15 mouse cellular contexts compared by ENCODE assay signal in genomic region chr11:61744460-61744859, GRCm38 (mm10). TPM values are rescaled to one million over a fixed set of nuclear protein-coding genes. Genes with fewer than 3 reads are reported as not detected.
DNase-seq lines count a peak whose midpoint lies in the region; ATAC-seq and TF ChIP-seq lines count a peak whose summit lies in the region.
"Had no signal": no experiment of that assay in that cellular context is flagged by ENCODE, and none has a peak within 500 bp of the region (broad histone marks: within the 10 kb centered on the region; RNA-seq: fewer than 3 reads in every experiment).

No protein-coding gene starts in this region.

- no peak overlapping the region for H3K27ac ChIP-seq in forebrain, postnatal 0 days (ENCODE audit: low read depth, low read length)
- H3K27ac ChIP-seq in forebrain, embryonic 13.5 days, result no peak overlapping the region
- no peak overlapping the region for H3K27ac ChIP-seq in liver, embryonic 14.5 days
- H3K27ac ChIP-seq in liver, embryonic 12.5 days, result no peak overlapping the region
- H3K27ac ChIP-seq in CH12.LX (ENCODE audit: insufficient read depth, low read depth), result no peak overlapping the region
- no peak overlapping the region for H3K27ac ChIP-seq in forebrain, embryonic 14.5 days (ENCODE audit: low read depth, low read length)
- H3K27ac ChIP-seq: embryonic facial prominence, embryonic 15.5 days had no signal

- no peak overlapping the region for H3K9ac ChIP-seq in forebrain, postnatal 0 days
- no peak overlapping the region for H3K9ac ChIP-seq in forebrain, embryonic 13.5 days
- H3K9ac ChIP-seq in liver, embryonic 14.5 days (replicated peaks), result no peak overlapping the region
- no peak overlapping the region for H3K9ac ChIP-seq in liver, embryonic 12.5 days
- no peak overlapping the region for H3K9ac ChIP-seq in CH12.LX (ENCODE audit: insufficient read depth, low read depth)
- no peak overlapping the region for H3K9ac ChIP-seq in forebrain, embryonic 14.5 days (ENCODE audit: low read length)
- H3K9ac ChIP-seq: embryonic facial prominence, embryonic 15.5 days had no signal

- TF ChIP-seq RAD21 in CH12.LX (IDR thresholded peaks at IDR 0.05; ENCODE audit: low read depth, low read length), result no peak; the same call in 1 of the 2 replicates

- H3K36me3 ChIP-seq in forebrain, postnatal 0 days (ENCODE audit: insufficient read depth), result peaks cover 35% of the 10 kb centered on the region
- H3K36me3 ChIP-seq in forebrain, embryonic 13.5 days (ENCODE audit: poor library complexity, severe bottlenecking), result peaks cover 87% of the 10 kb centered on the region
- no peaks in the 10 kb centered on the region; the same call in 1 of the 2 replicates for H3K36me3 ChIP-seq in liver, embryonic 14.5 days (replicated peaks; ENCODE audit: control insufficient read depth, insufficient read depth, low read depth)
- H3K36me3 ChIP-seq in liver, embryonic 12.5 days, result peaks cover 70% of the 10 kb centered on the region
- H3K36me3 ChIP-seq in CH12.LX (replicated peaks in 1 of 2; ENCODE audit: control insufficient read depth in 1 of 2, insufficient read depth in 1 of 2, low read length in 1 of 2), result peaks cover 64 to 90% of the 10 kb centered on the region in 2 experiments
- peaks cover 73% of the 10 kb centered on the region for H3K36me3 ChIP-seq in forebrain, embryonic 14.5 days (ENCODE audit: control insufficient read depth, insufficient read depth, low read length)

- no peak overlapping the region for H3K4me3 ChIP-seq in forebrain, postnatal 0 days (ENCODE audit: low read depth, low read length)
- no peak overlapping the region for H3K4me3 ChIP-seq in forebrain, embryonic 13.5 days
- H3K4me3 ChIP-seq in liver, embryonic 14.5 days (ENCODE audit: insufficient read depth in 1 of 2, low read depth in 2 of 2, low read length in 2 of 2), result no peak overlapping the region
- no peak overlapping the region for H3K4me3 ChIP-seq in liver, embryonic 12.5 days
- H3K4me3 ChIP-seq in CH12.LX (replicated peaks in 1 of 3; ENCODE audit: low read depth in 2 of 3, low read length in 2 of 3, poor library complexity in 1 of 3), result no peak overlapping the region
- no peak overlapping the region for H3K4me3 ChIP-seq in forebrain, embryonic 14.5 days (ENCODE audit: low read depth, low read length)
- H3K4me3 ChIP-seq: embryonic facial prominence, embryonic 15.5 days had no signal

- TF ChIP-seq EP300 in liver, embryonic 14.5 days (IDR thresholded peaks at IDR 0.05; ENCODE audit: low read depth), result no peak
- TF ChIP-seq EP300 in CH12.LX (IDR thresholded peaks at IDR 0.05; ENCODE audit: low read length), result no peak

- no peak for DNase-seq in forebrain, postnatal 0 days
- no peak for DNase-seq in liver, embryonic 14.5 days (ENCODE audit: low read depth in 3 of 3, low spot score in 3 of 3)
- DNase-seq in CH12.LX (ENCODE audit: extremely low read depth), result no peak
- peak; percentile 36 for DNase-seq in embryo, embryonic 11 days
- no peak for DNase-seq in adrenal gland, postnatal 10 days
- DNase-seq in forebrain, embryonic 14.5 days (ENCODE audit: low spot score), result no peak
- DNase-seq: cerebellum, adult 9-10 months; kidney, adult 8-10 months; thymus, adult 18-20 months had no signal

- TF ChIP-seq POLR2A in CH12.LX (IDR thresholded peaks at IDR 0.05; ENCODE audit: low read depth, low read length), result no peak

- ATAC-seq in forebrain, postnatal 0 days, result no peak
- ATAC-seq in forebrain, embryonic 13.5 days, result no peak
- ATAC-seq in liver, embryonic 14.5 days (ENCODE audit: insufficient read depth), result no peak
- no peak for ATAC-seq in liver, embryonic 12.5 days
- no peak for ATAC-seq in forebrain, embryonic 14.5 days

- H3K4me1 ChIP-seq in forebrain, postnatal 0 days (ENCODE audit: insufficient read depth), result no peaks in the 10 kb centered on the region
- no peaks in the 10 kb centered on the region for H3K4me1 ChIP-seq in forebrain, embryonic 13.5 days
- H3K4me1 ChIP-seq in liver, embryonic 14.5 days (replicated peaks; ENCODE audit: control insufficient read depth in 2 of 2, insufficient read depth in 2 of 2, low read length in 1 of 2), result no peaks in the 10 kb centered on the region
- no peaks in the 10 kb centered on the region for H3K4me1 ChIP-seq in liver, embryonic 12.5 days
- H3K4me1 ChIP-seq in CH12.LX (ENCODE audit: control insufficient read depth in 1 of 2, insufficient read depth in 2 of 2), result peaks cover 0 to 7% of the 10 kb centered on the region in 2 experiments; a peak in 1 of 4 replicates
- no peaks in the 10 kb centered on the region for H3K4me1 ChIP-seq in forebrain, embryonic 14.5 days (ENCODE audit: control insufficient read depth, insufficient read depth, low read length)
- H3K4me1 ChIP-seq: embryonic facial prominence, embryonic 15.5 days had no signal

- no peaks in the 10 kb centered on the region for H3K27me3 ChIP-seq in forebrain, postnatal 0 days (ENCODE audit: insufficient read depth, low read length)
- H3K27me3 ChIP-seq in forebrain, embryonic 13.5 days, result no peaks in the 10 kb centered on the region
- no peaks in the 10 kb centered on the region for H3K27me3 ChIP-seq in liver, embryonic 14.5 days (ENCODE audit: control insufficient read depth, insufficient read depth, low read length)
- no peaks in the 10 kb centered on the region for H3K27me3 ChIP-seq in liver, embryonic 12.5 days (replicated peaks)
- H3K27me3 ChIP-seq in CH12.LX (replicated peaks), result no peaks in the 10 kb centered on the region
- no peaks in the 10 kb centered on the region for H3K27me3 ChIP-seq in forebrain, embryonic 14.5 days (replicated peaks; ENCODE audit: control insufficient read depth, insufficient read depth, low read length)
- H3K27me3 ChIP-seq: embryonic facial prominence, embryonic 15.5 days had no signal

- dilution Hi-C loops in CH12.LX (cut with MboI; ENCODE audit: extremely low pct_ligation_motif_present, extremely low pct_unique_long_range_greater_than_20kb, low sequenced_read_pairs), result no loop called here

- 68% methylated on average over 3 of the region's 3 CpGs for WGBS in forebrain, postnatal 0 days
- WGBS in forebrain, embryonic 13.5 days, result 71% methylated on average over 3 of the region's 3 CpGs
- 47% methylated on average over 3 of the region's 3 CpGs for WGBS in liver, embryonic 14.5 days (ENCODE audit: insufficient replicate concordance)
- WGBS in liver, embryonic 12.5 days (ENCODE audit: insufficient replicate concordance), result 53% methylated on average over 3 of the region's 3 CpGs
- WGBS in forebrain, embryonic 14.5 days, result 64% methylated on average over 3 of the region's 3 CpGs

- no peaks in the 10 kb centered on the region for H3K9me3 ChIP-seq in forebrain, postnatal 0 days (ENCODE audit: low read length)
- H3K9me3 ChIP-seq in forebrain, embryonic 13.5 days (replicated peaks), result no peaks in the 10 kb centered on the region
- H3K9me3 ChIP-seq in liver, embryonic 14.5 days (ENCODE audit: control insufficient read depth, low read length), result no peaks in the 10 kb centered on the region
- H3K9me3 ChIP-seq in liver, embryonic 12.5 days (replicated peaks), result no peaks in the 10 kb centered on the region
- H3K9me3 ChIP-seq in CH12.LX (replicated peaks; ENCODE audit: low read length), result no peaks in the 10 kb centered on the region
- H3K9me3 ChIP-seq in forebrain, embryonic 14.5 days (replicated peaks; ENCODE audit: control insufficient read depth, low read length), result no peaks in the 10 kb centered on the region
- H3K9me3 ChIP-seq: embryonic facial prominence, embryonic 15.5 days had no signal

- in situ Hi-C loops in CH12.LX (cut with MboI; ENCODE audit: low pct_ligation_motif_present, low pct_unique_long_range_greater_than_20kb, low sequenced_read_pairs), result no loop called here

- TF ChIP-seq CTCF in forebrain, postnatal 0 days (IDR thresholded peaks at IDR 0.05; ENCODE audit: low read depth), result peak; percentile 38
- TF ChIP-seq CTCF in liver, embryonic 14.5 days (IDR thresholded peaks at IDR 0.05; ENCODE audit: low read depth), result peak; percentile 33
- TF ChIP-seq CTCF in CH12.LX (conservative IDR thresholded peaks at IDR 0.05 in 1 of 2, IDR thresholded peaks at IDR 0.05 in 1 of 2; ENCODE audit: low read depth in 2 of 2, low read length in 2 of 2), result peak; percentile 35 to 45; a peak in 3 of 4 replicates

- H3K79me2 ChIP-seq in CH12.LX (replicated peaks; ENCODE audit: control insufficient read depth, extremely low read depth, insufficient read depth, poor library complexity, severe bottlenecking), result no peaks in the 10 kb centered on the region

- no peak overlapping the region for H3K4me2 ChIP-seq in forebrain, postnatal 0 days (ENCODE audit: low read depth)
- no peak overlapping the region for H3K4me2 ChIP-seq in forebrain, embryonic 13.5 days
- H3K4me2 ChIP-seq in liver, embryonic 14.5 days (ENCODE audit: low read depth), result no peak overlapping the region
- no peak overlapping the region for H3K4me2 ChIP-seq in liver, embryonic 12.5 days
- H3K4me2 ChIP-seq in CH12.LX (ENCODE audit: insufficient read depth, low read depth, poor library complexity, severe bottlenecking), result no peak overlapping the region
- H3K4me2 ChIP-seq in forebrain, embryonic 14.5 days (ENCODE audit: low read length), result no peak overlapping the region
- H3K4me2 ChIP-seq: embryonic facial prominence, embryonic 15.5 days had no signal

RNA-seq across cellular contexts. Expression of gene Prpsap2, which starts 17.4 kb away (rescaled TPM):
- 62.9 and 73.6 TPM in 2 replicates for total RNA-seq in forebrain, postnatal 0 days (2014; rRNA removed)
- polyA plus RNA-seq in forebrain, postnatal 0 days (2015; fragmentation: Nextera tagmentation; extraction: Ambion mirVana), result 50.3 and 50.8 TPM in 2 replicates
- polyA plus RNA-seq in forebrain, embryonic 13.5 days (2015; fragmentation: Nextera tagmentation; extraction: Ambion mirVana), result 66.0 and 69.6 TPM in 2 replicates
- 5.5 and 6.9 TPM in 2 replicates for polyA plus RNA-seq in liver, embryonic 14.5 days (2012; rRNA removed)
- polyA plus RNA-seq in liver, embryonic 14.5 days (2014; fragmentation: Nextera tagmentation; extraction: Ambion mirVana), result 6.1 TPM in 2 replicates
- polyA plus RNA-seq in liver, embryonic 12.5 days (2016; fragmentation: Nextera tagmentation; extraction: Ambion mirVana), result 10.9 and 12.1 TPM in 2 replicates
- total RNA-seq in CH12.LX (2012; rRNA removed) (67.5 and 69.3 TPM in 2 replicates), CH12.LX (2014; rRNA removed) (150 and 157 TPM in 2 replicates)
- 81.8 and 85.6 TPM in 2 replicates for polyA plus RNA-seq in CH12.LX (2012; ENCODE audit: insufficient read length, low read depth)
- 10 to 100 TPM; 23.8 to 29.0 TPM for total RNA-seq in adrenal gland, postnatal 10 days (2021)
- 67.6 and 70.2 TPM in 2 replicates for polyA plus RNA-seq in forebrain, embryonic 14.5 days (2014; fragmentation: Nextera tagmentation; extraction: Ambion mirVana)

RNA-seq across cellular contexts. Expression of gene Slc5a10, which starts 23.8 kb away (rescaled TPM):
- total RNA-seq in forebrain, postnatal 0 days (2014; rRNA removed), result 0.08 and 0.10 TPM in 2 replicates
- 0.09 and 0.16 TPM in 2 replicates for polyA plus RNA-seq in forebrain, postnatal 0 days (2015; fragmentation: Nextera tagmentation; extraction: Ambion mirVana)
- polyA plus RNA-seq in forebrain, embryonic 13.5 days (2015; fragmentation: Nextera tagmentation; extraction: Ambion mirVana), result not detected in 2 replicates
- polyA plus RNA-seq in liver, embryonic 14.5 days (2012; rRNA removed), result not detected in 2 replicates
- polyA plus RNA-seq in liver, embryonic 14.5 days (2014; fragmentation: Nextera tagmentation; extraction: Ambion mirVana), result not detected in 2 replicates
- polyA plus RNA-seq in liver, embryonic 12.5 days (2016; fragmentation: Nextera tagmentation; extraction: Ambion mirVana), result not detected in 2 replicates
- 0.55 and 1.4 TPM in 2 replicates for total RNA-seq in CH12.LX (2012; rRNA removed)
- total RNA-seq in CH12.LX (2014; rRNA removed), result 0.61 and 0.70 TPM in 2 replicates
- 1.3 and 1.6 TPM in 2 replicates for polyA plus RNA-seq in CH12.LX (2012; ENCODE audit: insufficient read length, low read depth)
- total RNA-seq in adrenal gland, postnatal 10 days (2021), result under 1 TPM in 1 of 2 experiments, not detected in 1; 0.15 TPM
- polyA plus RNA-seq in forebrain, embryonic 14.5 days (2014; fragmentation: Nextera tagmentation; extraction: Ambion mirVana), result not detected in 2 replicates
- total RNA-seq: gastrocnemius, postnatal 4 days; heart, postnatal 25 days had no signal
- polyA plus RNA-seq: C2C12 had no signal
